Mouse (Mus musculus): ENCODE results near the gene Hddc3. TPM values are rescaled to one million over a fixed set of nuclear protein-coding genes. Genes with fewer than 3 reads are reported as not detected.

Hddc3 gene
- polyA plus RNA-seq, 1 experiment = 23.7 TPM

DNA sequence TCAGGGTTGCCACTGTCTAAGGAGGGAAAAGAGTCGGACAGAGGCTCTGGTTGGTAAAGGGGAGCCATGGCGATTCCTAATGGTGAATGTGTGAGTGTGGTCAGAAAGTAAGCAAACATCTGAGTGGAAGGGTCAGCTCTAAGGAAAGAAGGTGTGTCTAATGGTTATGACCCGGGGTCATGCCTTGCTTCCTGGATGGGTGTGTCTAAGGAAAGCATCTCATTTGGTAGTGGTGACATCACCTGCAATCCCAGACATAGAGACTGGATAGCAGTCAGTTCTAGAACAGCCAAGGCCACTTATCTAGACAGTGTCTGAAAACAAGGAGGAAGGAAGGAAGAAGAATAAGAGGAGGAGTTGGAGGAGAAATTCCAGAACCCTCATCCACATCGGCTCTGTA is 8.1 kb upstream of the Hddc3 start:
- Histone ChIP-seq H3K4me1 (ENCODE audit: control insufficient read depth, insufficient read depth, low read length) (peaks cover 5% of the 10 kb centered on the region), H3K27ac (ENCODE audit: control insufficient read depth, insufficient read depth, low read depth, low read length) (no peak overlapping the region), H3K4me3 (ENCODE audit: control insufficient read depth, low read depth, low read length) (no peak overlapping the region), H3K36me3 (ENCODE audit: control insufficient read depth, insufficient read depth, low read length) (no peaks in the 10 kb centered on the region), H3K27me3 (ENCODE audit: control insufficient read depth, insufficient read depth, low read length) (no peaks in the 10 kb centered on the region)
- TF ChIP-seq CTCF (IDR thresholded peaks at IDR 0.05; ENCODE audit: control insufficient read depth, insufficient read depth, insufficient replicate concordance, low read depth, low read length) (no peak), POLR2A (IDR thresholded peaks at IDR 0.05; ENCODE audit: control insufficient read depth, low read depth, low read length) (no peak)

DNA sequence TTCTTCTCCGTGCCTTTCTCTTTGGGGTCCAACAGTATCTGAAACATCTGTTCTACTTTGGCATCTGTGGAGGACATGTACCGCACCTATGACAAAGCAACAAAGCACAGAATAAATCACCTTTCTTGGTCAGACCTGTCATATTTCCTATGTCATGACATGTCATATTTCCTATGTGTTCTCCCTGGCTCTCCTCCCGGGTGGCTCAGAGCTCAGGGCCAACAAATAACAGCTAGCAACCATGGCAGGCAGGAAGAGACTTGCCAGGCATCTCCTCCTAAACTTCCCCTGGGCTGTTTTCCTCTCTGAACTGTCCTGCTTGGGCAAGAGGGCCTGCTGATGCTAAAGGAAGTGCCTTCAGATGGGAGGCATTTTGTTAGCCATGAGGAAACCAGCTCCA is 6.0 kb upstream of the Hddc3 start:
- Histone ChIP-seq H3K36me3 (ENCODE audit: control insufficient read depth, insufficient read depth, low read length) (no peaks in the 10 kb centered on the region), H3K27me3 (ENCODE audit: control insufficient read depth, insufficient read depth, low read length) (no peaks in the 10 kb centered on the region), H3K4me1 (ENCODE audit: control insufficient read depth, insufficient read depth, low read length) (peaks cover 12% of the 10 kb centered on the region), H3K27ac (ENCODE audit: control insufficient read depth, insufficient read depth, low read depth, low read length) (no peak overlapping the region), H3K4me3 (ENCODE audit: control insufficient read depth, low read depth, low read length) (no peak overlapping the region)
- no peak for TF ChIP-seq POLR2A (IDR thresholded peaks at IDR 0.05; ENCODE audit: control insufficient read depth, low read depth, low read length)
- no peak for TF ChIP-seq CTCF (IDR thresholded peaks at IDR 0.05; ENCODE audit: control insufficient read depth, insufficient read depth, insufficient replicate concordance, low read depth, low read length)

DNA sequence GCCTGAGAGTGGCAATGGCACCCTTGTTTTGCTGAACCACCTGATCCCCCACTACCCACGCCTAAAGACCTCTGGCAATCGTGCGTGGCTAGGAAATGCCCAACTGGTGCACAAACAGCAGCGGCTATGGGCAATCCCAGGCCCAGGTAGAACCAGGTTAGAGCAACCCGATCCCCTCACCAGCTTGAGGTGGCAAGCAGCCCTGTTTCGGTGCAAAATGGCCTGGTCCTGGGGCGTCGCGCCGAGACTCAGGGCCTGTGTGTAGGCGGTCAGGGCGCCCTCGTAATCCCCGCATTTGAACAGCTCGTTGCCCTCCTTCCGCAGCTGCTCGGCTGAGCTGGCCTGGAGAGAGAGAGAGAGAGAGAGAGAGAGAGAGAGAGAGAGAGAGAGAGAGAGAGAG is 3.5 kb upstream of the Hddc3 start:
- Histone ChIP-seq H3K27me3 (ENCODE audit: control insufficient read depth, insufficient read depth, low read length) (no peaks in the 10 kb centered on the region), H3K4me1 (ENCODE audit: control insufficient read depth, insufficient read depth, low read length) (peaks cover 23% of the 10 kb centered on the region), H3K27ac (ENCODE audit: control insufficient read depth, insufficient read depth, low read depth, low read length) (no peak overlapping the region), H3K4me3 (ENCODE audit: control insufficient read depth, low read depth, low read length) (peak overlapping the region; percentile 5), H3K36me3 (ENCODE audit: control insufficient read depth, insufficient read depth, low read length) (no peaks in the 10 kb centered on the region)
- TF ChIP-seq CTCF (IDR thresholded peaks at IDR 0.05; ENCODE audit: control insufficient read depth, insufficient read depth, insufficient replicate concordance, low read depth, low read length) (no peak), POLR2A (IDR thresholded peaks at IDR 0.05; ENCODE audit: control insufficient read depth, low read depth, low read length) (no peak)

DNA sequence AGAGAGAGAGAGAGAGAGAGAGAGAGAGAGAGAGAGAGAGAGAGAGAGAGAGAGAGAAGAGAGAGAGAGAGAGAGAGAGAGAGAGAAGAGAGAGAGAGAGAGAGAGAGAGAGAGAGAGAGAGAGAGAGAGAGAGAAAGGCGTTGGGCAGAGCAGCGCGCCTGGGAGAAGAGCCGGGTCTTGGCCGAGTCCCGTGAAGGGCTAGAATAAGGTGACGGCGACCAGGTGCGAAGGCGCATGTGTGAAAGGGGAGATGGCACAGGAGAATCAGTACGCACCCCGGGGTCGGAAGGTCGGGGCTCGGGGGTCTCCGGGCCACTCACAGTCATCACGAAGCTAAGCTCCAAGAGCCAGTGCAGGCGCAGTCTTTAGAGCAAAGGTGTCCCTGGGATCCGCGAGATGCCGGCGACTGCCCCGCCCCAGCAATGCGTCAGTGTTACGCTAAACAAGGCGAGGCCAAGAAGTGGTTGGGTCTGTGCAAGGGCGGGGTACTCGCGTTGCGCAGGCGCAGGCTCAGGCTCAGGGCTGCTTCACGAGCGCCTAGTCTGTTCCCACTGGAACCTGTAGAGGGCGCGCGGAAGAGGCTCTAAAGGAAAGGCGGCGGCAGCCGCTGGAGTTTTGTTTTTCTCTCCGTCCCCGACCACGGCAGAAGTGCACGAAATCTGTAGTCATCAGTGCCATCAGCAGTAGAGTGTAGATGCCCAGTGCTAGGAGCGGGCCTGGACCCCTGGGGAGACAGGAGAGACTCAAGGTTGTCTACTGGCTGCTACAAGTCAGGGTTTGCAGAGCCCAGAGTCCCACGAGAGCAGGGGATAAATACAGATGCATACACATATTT is 2.9 kb upstream of the Hddc3 start:
- H3K27me3 ChIP-seq (ENCODE audit: control insufficient read depth, insufficient read depth, low read length) = no peaks in the 10 kb centered on the region
- no peaks in the 10 kb centered on the region for H3K36me3 ChIP-seq (ENCODE audit: control insufficient read depth, insufficient read depth, low read length)
- H3K4me1 ChIP-seq (ENCODE audit: control insufficient read depth, insufficient read depth, low read length) = peaks cover 23% of the 10 kb centered on the region
- H3K27ac ChIP-seq (ENCODE audit: control insufficient read depth, insufficient read depth, low read depth, low read length) = peak overlapping the region; percentile 71
- H3K4me3 ChIP-seq (ENCODE audit: control insufficient read depth, low read depth, low read length) = peak overlapping the region; percentile 75
- TF ChIP-seq CTCF (IDR thresholded peaks at IDR 0.05; ENCODE audit: control insufficient read depth, insufficient read depth, insufficient replicate concordance, low read depth, low read length) = peak; percentile 53; the same call in 1 of the 2 replicates
- TF ChIP-seq POLR2A (IDR thresholded peaks at IDR 0.05; ENCODE audit: control insufficient read depth, low read depth, low read length) = peak; percentile 72; the same call in 1 of the 2 replicates

DNA sequence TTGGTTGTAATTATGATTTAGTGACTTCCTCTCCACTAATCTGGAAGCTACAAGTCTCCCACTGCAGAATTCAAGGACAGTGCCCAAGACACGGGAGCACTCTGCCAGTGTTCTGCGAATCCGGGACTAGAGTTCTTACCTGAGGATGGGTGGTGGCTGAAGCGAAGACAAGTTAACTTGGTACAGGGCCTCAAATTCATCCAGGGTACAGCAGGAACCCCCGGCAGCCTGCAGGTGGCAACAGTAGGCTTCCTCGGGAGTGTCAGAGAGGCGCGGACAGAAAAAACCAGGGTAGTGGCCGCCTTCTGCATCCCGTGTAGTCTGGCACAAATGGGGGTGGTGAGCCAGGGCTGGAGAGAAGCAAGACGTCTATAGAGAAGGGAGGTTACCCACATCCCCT is 2.1 kb upstream of the Hddc3 start, which contains the start of gene Unc45a:
Gene Unc45a (minus strand): TSS at position 213 of the 400 bp plus-strand sequence.
- Histone ChIP-seq H3K4me1 (ENCODE audit: control insufficient read depth, insufficient read depth, low read length) (peaks cover 23% of the 10 kb centered on the region), H3K27me3 (ENCODE audit: control insufficient read depth, insufficient read depth, low read length) (no peaks in the 10 kb centered on the region), H3K27ac (ENCODE audit: control insufficient read depth, insufficient read depth, low read depth, low read length) (peak within 1 kb of the TSS; percentile 71), H3K4me3 (ENCODE audit: control insufficient read depth, low read depth, low read length) (peak within 1 kb of the TSS; percentile 75), H3K36me3 (ENCODE audit: control insufficient read depth, insufficient read depth, low read length) (no peaks in the 10 kb centered on the region)
- TF ChIP-seq CTCF (IDR thresholded peaks at IDR 0.05; ENCODE audit: control insufficient read depth, insufficient read depth, insufficient replicate concordance, low read depth, low read length) = peak; percentile 53; the same call in 1 of the 2 replicates
- TF ChIP-seq POLR2A (IDR thresholded peaks at IDR 0.05; ENCODE audit: control insufficient read depth, low read depth, low read length) = no peak

DNA sequence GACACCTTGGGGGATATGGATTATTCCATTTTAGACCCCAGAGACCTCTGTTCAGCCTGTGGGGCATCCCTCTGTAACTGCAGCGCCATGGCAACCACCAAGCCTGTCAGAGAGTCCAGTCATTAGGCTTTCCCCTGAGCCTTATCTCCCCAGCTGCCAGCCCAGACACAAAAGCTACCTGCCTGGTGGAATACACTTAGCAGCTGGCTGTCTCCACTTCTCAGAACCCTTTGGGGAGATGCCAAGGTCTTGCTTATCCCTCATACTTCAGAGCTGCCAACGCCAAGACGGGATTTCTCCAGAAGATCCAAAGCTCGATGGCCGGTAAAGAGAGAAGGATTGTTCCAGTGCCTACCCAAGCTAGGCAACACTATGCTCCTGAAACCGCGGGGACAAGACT is 1.1 kb upstream of the Hddc3 start:
- Histone ChIP-seq H3K4me1 (ENCODE audit: control insufficient read depth, insufficient read depth, low read length) (peaks cover 23% of the 10 kb centered on the region), H3K4me3 (ENCODE audit: control insufficient read depth, low read depth, low read length) (no peak overlapping the region), H3K27ac (ENCODE audit: control insufficient read depth, insufficient read depth, low read depth, low read length) (no peak overlapping the region), H3K27me3 (ENCODE audit: control insufficient read depth, insufficient read depth, low read length) (no peaks in the 10 kb centered on the region), H3K36me3 (ENCODE audit: control insufficient read depth, insufficient read depth, low read length) (no peaks in the 10 kb centered on the region)
- TF ChIP-seq POLR2A (IDR thresholded peaks at IDR 0.05; ENCODE audit: control insufficient read depth, low read depth, low read length) (no peak), CTCF (IDR thresholded peaks at IDR 0.05; ENCODE audit: control insufficient read depth, insufficient read depth, insufficient replicate concordance, low read depth, low read length) (no peak)

DNA sequence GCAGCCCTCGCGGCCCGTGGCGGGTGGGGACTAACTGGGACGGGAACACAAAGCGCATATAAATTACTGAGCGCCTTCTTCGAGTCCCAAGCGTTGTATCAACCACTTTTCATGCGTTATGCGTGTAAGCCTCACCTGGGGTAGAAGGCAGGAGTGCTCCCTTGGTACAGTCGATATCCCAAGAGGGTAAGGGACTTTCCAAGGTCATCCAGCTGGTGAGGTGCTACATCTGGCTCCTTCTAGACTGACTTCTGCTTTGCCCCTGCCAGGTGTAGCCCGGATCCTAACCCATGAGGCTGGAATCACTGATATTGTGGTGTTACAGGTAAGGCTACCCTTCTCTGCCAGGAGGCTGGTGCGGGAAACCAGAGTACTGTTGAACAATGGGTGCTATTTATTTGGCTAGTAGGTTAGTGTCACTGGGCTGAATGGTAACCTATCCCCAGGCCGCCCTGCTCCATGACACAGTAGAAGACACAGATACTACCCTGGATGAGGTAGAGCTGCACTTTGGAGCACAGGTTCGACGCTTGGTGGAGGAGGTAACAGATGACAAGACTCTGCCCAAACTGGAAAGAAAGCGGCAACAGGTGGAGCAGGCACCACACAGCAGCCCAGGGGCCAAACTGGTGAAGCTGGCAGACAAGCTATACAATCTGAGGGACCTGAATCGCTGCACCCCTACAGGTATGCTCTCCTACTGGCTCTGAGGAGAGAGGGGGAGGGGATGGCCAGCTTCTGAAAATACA is 540 bp downstream of the Hddc3 start:
- Histone ChIP-seq H3K4me1 (ENCODE audit: control insufficient read depth, insufficient read depth, low read length) (peaks cover 23% of the 10 kb centered on the region), H3K27ac (ENCODE audit: control insufficient read depth, insufficient read depth, low read depth, low read length) (peak overlapping the region; percentile 19; the same call in 1 of the 2 replicates), H3K4me3 (ENCODE audit: control insufficient read depth, low read depth, low read length) (peak overlapping the region; percentile 85), H3K36me3 (ENCODE audit: control insufficient read depth, insufficient read depth, low read length) (no peaks in the 10 kb centered on the region), H3K27me3 (ENCODE audit: control insufficient read depth, insufficient read depth, low read length) (no peaks in the 10 kb centered on the region)
- TF ChIP-seq POLR2A (IDR thresholded peaks at IDR 0.05; ENCODE audit: control insufficient read depth, low read depth, low read length) (no peak), CTCF (IDR thresholded peaks at IDR 0.05; ENCODE audit: control insufficient read depth, insufficient read depth, insufficient replicate concordance, low read depth, low read length) (no peak)
